In the genomic region with DNA sequence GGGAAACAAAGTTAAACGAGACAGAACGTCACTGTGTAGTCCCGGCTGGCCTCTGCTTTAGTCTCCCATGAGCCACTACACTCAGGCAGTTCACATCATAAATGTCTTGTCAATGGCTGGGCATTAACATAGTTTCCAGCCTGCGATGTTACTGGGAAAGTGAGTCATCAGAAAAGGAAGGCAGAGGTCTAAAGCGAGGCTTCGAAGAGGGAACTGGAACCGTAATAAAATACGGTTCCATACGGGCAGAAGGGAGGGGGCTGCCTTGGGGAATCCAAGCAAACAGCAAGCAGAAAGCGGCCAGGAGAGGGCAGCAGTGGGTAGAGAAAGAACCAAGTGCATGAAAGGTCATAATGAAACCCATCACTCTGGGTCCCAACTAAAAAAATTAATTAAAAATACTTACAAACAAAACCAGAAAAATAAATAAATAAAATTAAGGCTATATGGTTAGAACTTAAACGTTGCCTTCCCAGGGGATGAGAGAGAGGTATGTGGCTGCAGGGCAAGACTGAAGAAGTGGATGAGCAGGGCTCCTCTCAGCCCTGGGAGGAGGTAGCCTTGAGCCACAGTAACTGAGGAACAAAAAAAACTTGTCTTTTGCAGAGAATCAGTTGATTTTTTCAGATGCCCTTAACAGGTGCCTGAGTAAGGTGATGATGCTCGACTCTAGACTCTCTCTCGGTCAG, we compare ENCODE assay signal across 7 mouse cellular contexts. TPM values are rescaled to one million over a fixed set of nuclear protein-coding genes. Genes with fewer than 3 reads are reported as not detected.
DNase-seq lines count a peak whose midpoint lies in the region; ATAC-seq lines count a peak whose summit lies in the region.

No protein-coding gene starts in this region.

- peak; percentile 97 for ATAC-seq in common myeloid progenitor, adult 5-6 weeks (replicated peaks; ENCODE audit: low read depth, poor library complexity, severe bottlenecking)

- DNase-seq in adipocyte (ENCODE audit: low spot score), result peak; percentile 70
- peak; percentile 85 for DNase-seq in gastrocnemius, postnatal 10 days
- DNase-seq in induced T-regulatory cell, adult 2 months (ENCODE audit: low read depth), result peak; percentile 74
- peak; percentile 66 to 85 for DNase-seq in left cerebral cortex, postnatal 10 days (ENCODE audit: extremely low spot score in 1 of 2, low spot score in 2 of 2)
- DNase-seq in mesoderm, embryonic 11.5 days (ENCODE audit: low read depth, low spot score), result peak; percentile 74
- peak; percentile 57 to 68 for DNase-seq in right cerebral cortex, postnatal 36 days (ENCODE audit: low spot score in 2 of 2)

- intact Hi-C loops in left cerebral cortex, postnatal 10 days (cut with DNase I), result loop anchor here (5.0 kb wide), 1 partner anchor 56 kb away; no protein-coding TSS in a partner anchor

RNA-seq across cellular contexts. Expression of a gene that starts 24.4 kb away (rescaled TPM):
- 26.8 and 33.6 TPM in 2 replicates for total RNA-seq in common myeloid progenitor, adult 5-6 weeks (2017)
- total RNA-seq in gastrocnemius, postnatal 10 days (2021), result 10 to 100 TPM; 34.6 to 35.8 TPM
- total RNA-seq in left cerebral cortex, postnatal 10 days (2021), result 10 to 100 TPM; 59.3 to 70.4 TPM

RNA-seq across cellular contexts. Expression of a gene that starts 33.1 kb away (rescaled TPM):
- 10.6 and 10.7 TPM in 2 replicates for total RNA-seq in common myeloid progenitor, adult 5-6 weeks (2017)
- 1 to 10 TPM; 3.4 to 3.8 TPM for total RNA-seq in gastrocnemius, postnatal 10 days (2021)
- 10 to 100 TPM; 77.2 to 78.4 TPM for total RNA-seq in left cerebral cortex, postnatal 10 days (2021)

Comparison
In these comparisons a context has a peak if more than half of its experiments do, and no peak if none do; other contexts are left out.
1. Peak in every context shown above with its lines: DNase-seq and ATAC-seq.